Mouse (Mus musculus): Measurements from ENCODE around the gene Lhfp. TPM values are rescaled to one million over a fixed set of nuclear protein-coding genes. Genes with fewer than 3 reads are reported as not detected.

Lhfp gene
- polyA plus RNA-seq, 2 experiments, result 2.6 to 2.7 TPM

- H3K9me3 ChIP-seq (ENCODE audit: control insufficient read depth, low read length), result no peaks in the 10 kb centered on the region
- WGBS (ENCODE audit: insufficient replicate concordance), result 59% methylated on average over 5 of the region's 5 CpGs
- DNase-seq (ENCODE audit: low read depth in 3 of 3, low spot score in 3 of 3), result no peak
- no peak overlapping the region for H3K4me3 ChIP-seq (ENCODE audit: insufficient read depth in 1 of 2, low read depth in 2 of 2, low read length in 2 of 2)
- no peaks in the 10 kb centered on the region for H3K36me3 ChIP-seq (replicated peaks; ENCODE audit: control insufficient read depth, insufficient read depth, low read depth)
- no peaks in the 10 kb centered on the region; a peak in 1 of 4 replicates for H3K4me1 ChIP-seq (replicated peaks; ENCODE audit: control insufficient read depth in 2 of 2, insufficient read depth in 2 of 2, low read length in 1 of 2)
- no peak overlapping the region for H3K9ac ChIP-seq (replicated peaks)
- no peak overlapping the region for H3K27ac ChIP-seq
- no peak for ATAC-seq (ENCODE audit: insufficient read depth)
- no peak for TF ChIP-seq CTCF (IDR thresholded peaks at IDR 0.05; ENCODE audit: low read depth)
- no peak for TF ChIP-seq EP300 (IDR thresholded peaks at IDR 0.05; ENCODE audit: low read depth)
- no peaks in the 10 kb centered on the region for H3K27me3 ChIP-seq (ENCODE audit: control insufficient read depth, insufficient read depth, low read length)
- no peak overlapping the region for H3K4me2 ChIP-seq (ENCODE audit: low read depth)
These were observed 180.4 kb downstream of the Lhfp start for GRCm38 (mm10) chr3:53221531-53222272.

GRCm38 (mm10) chr3:53224141-53224540 lies 182.8 kb downstream of the Lhfp start:
- ATAC-seq (ENCODE audit: insufficient read depth), result no peak
- no peaks in the 10 kb centered on the region for H3K36me3 ChIP-seq (replicated peaks; ENCODE audit: control insufficient read depth, insufficient read depth, low read depth)
- 50% methylated on average over 5 of the region's 5 CpGs for WGBS (ENCODE audit: insufficient replicate concordance)
- DNase-seq (ENCODE audit: low read depth in 3 of 3, low spot score in 3 of 3), result no peak
- no peak overlapping the region for H3K27ac ChIP-seq
- no peak overlapping the region for H3K4me2 ChIP-seq (ENCODE audit: low read depth)
- no peaks in the 10 kb centered on the region for H3K9me3 ChIP-seq (ENCODE audit: control insufficient read depth, low read length)
- H3K27me3 ChIP-seq (ENCODE audit: control insufficient read depth, insufficient read depth, low read length), result no peaks in the 10 kb centered on the region
- H3K4me1 ChIP-seq (replicated peaks; ENCODE audit: control insufficient read depth in 2 of 2, insufficient read depth in 2 of 2, low read length in 1 of 2), result no peaks in the 10 kb centered on the region; a peak in 1 of 4 replicates
- TF ChIP-seq EP300 (IDR thresholded peaks at IDR 0.05; ENCODE audit: low read depth) (no peak), CTCF (IDR thresholded peaks at IDR 0.05; ENCODE audit: low read depth) (no peak)
- no peak overlapping the region for H3K9ac ChIP-seq (replicated peaks)
- H3K4me3 ChIP-seq (ENCODE audit: insufficient read depth in 1 of 2, low read depth in 2 of 2, low read length in 2 of 2), result no peak overlapping the region

- no peaks in the 10 kb centered on the region for H3K9me3 ChIP-seq (ENCODE audit: control insufficient read depth, low read length)
- DNase-seq (ENCODE audit: low read depth in 3 of 3, low spot score in 3 of 3) (no peak), ATAC-seq (ENCODE audit: insufficient read depth) (no peak)
- no peaks in the 10 kb centered on the region for H3K36me3 ChIP-seq (replicated peaks; ENCODE audit: control insufficient read depth, insufficient read depth, low read depth)
- H3K27me3 ChIP-seq (ENCODE audit: control insufficient read depth, insufficient read depth, low read length), result no peaks in the 10 kb centered on the region
- H3K4me1 ChIP-seq (replicated peaks; ENCODE audit: control insufficient read depth in 2 of 2, insufficient read depth in 2 of 2, low read length in 1 of 2), result no peaks in the 10 kb centered on the region; a peak in 1 of 4 replicates
- H3K4me2 ChIP-seq (ENCODE audit: low read depth), result no peak overlapping the region
- no peak for TF ChIP-seq EP300 (IDR thresholded peaks at IDR 0.05; ENCODE audit: low read depth)
- TF ChIP-seq CTCF (IDR thresholded peaks at IDR 0.05; ENCODE audit: low read depth), result no peak
- no peak overlapping the region for H3K9ac ChIP-seq (replicated peaks)
- WGBS (ENCODE audit: insufficient replicate concordance), result 27% methylated on average over 6 of the region's 6 CpGs
- no peak overlapping the region for H3K27ac ChIP-seq
- H3K4me3 ChIP-seq (ENCODE audit: insufficient read depth in 1 of 2, low read depth in 2 of 2, low read length in 2 of 2), result no peak overlapping the region
These were observed 184.4 kb downstream of the Lhfp start for GRCm38 (mm10) chr3:53225774-53226173.

- DNase-seq (ENCODE audit: low read depth in 3 of 3, low spot score in 3 of 3) (no peak), ATAC-seq (ENCODE audit: insufficient read depth) (no peak)
- Histone ChIP-seq H3K9ac (replicated peaks) (no peak overlapping the region), H3K4me2 (ENCODE audit: low read depth) (no peak overlapping the region), H3K9me3 (ENCODE audit: control insufficient read depth, low read length) (no peaks in the 10 kb centered on the region), H3K27ac (no peak overlapping the region), H3K36me3 (replicated peaks; ENCODE audit: control insufficient read depth, insufficient read depth, low read depth) (no peaks in the 10 kb centered on the region), H3K27me3 (ENCODE audit: control insufficient read depth, insufficient read depth, low read length) (no peaks in the 10 kb centered on the region), H3K4me3 (ENCODE audit: insufficient read depth in 1 of 2, low read depth in 2 of 2, low read length in 2 of 2) (no peak overlapping the region), H3K4me1 (replicated peaks; ENCODE audit: control insufficient read depth in 2 of 2, insufficient read depth in 2 of 2, low read length in 1 of 2) (no peaks in the 10 kb centered on the region; a peak in 1 of 4 replicates)
- TF ChIP-seq CTCF (IDR thresholded peaks at IDR 0.05; ENCODE audit: low read depth) (no peak), EP300 (IDR thresholded peaks at IDR 0.05; ENCODE audit: low read depth) (no peak)
- 71% methylated on average over 6 of the region's 6 CpGs for WGBS (ENCODE audit: insufficient replicate concordance)
These were observed 184.9 kb downstream of the Lhfp start for GRCm38 (mm10) chr3:53226223-53226622.

- DNase-seq (ENCODE audit: low read depth in 3 of 3, low spot score in 3 of 3) (no peak), ATAC-seq (ENCODE audit: insufficient read depth) (no peak)
- Histone ChIP-seq H3K27ac (no peak overlapping the region), H3K27me3 (ENCODE audit: control insufficient read depth, insufficient read depth, low read length) (no peaks in the 10 kb centered on the region), H3K9me3 (ENCODE audit: control insufficient read depth, low read length) (no peaks in the 10 kb centered on the region), H3K4me1 (replicated peaks; ENCODE audit: control insufficient read depth in 2 of 2, insufficient read depth in 2 of 2, low read length in 1 of 2) (no peaks in the 10 kb centered on the region; a peak in 1 of 4 replicates), H3K4me3 (ENCODE audit: insufficient read depth in 1 of 2, low read depth in 2 of 2, low read length in 2 of 2) (no peak overlapping the region), H3K9ac (replicated peaks) (no peak overlapping the region), H3K4me2 (ENCODE audit: low read depth) (no peak overlapping the region), H3K36me3 (replicated peaks; ENCODE audit: control insufficient read depth, insufficient read depth, low read depth) (no peaks in the 10 kb centered on the region)
- TF ChIP-seq CTCF (IDR thresholded peaks at IDR 0.05; ENCODE audit: low read depth) (no peak), EP300 (IDR thresholded peaks at IDR 0.05; ENCODE audit: low read depth) (no peak)
These were observed 186.5 kb downstream of the Lhfp start for GRCm38 (mm10) chr3:53227866-53228265.
